Mouse (Mus musculus) E14TG2a.4 (cell line): ENCODE measurements around the gene Rprm.

Source experiments
- H3K27me3 ChIP-seq: 2 replicates; pipeline ENCODE4 v1.6.1; 2014; ENCODE audit warnings: low read length, control low read depth; ENCODE audit not compliant: insufficient read depth
- H3K36me3 ChIP-seq: 2 replicates; pipeline ENCODE4 v1.6.1; 2014; ENCODE audit warnings: low read length, control low read depth; ENCODE audit not compliant: insufficient read depth
- H3K4me1 ChIP-seq: replicated peaks from 2 replicates; pipeline ENCODE4 v1.6.1; 2014; ENCODE audit warnings: low read depth, low read length, control low read depth
- H3K4me3 ChIP-seq: replicated peaks from 2 replicates; pipeline ENCODE4 v1.5.1; 2014; ENCODE audit warnings: mild to moderate bottlenecking, low read length
- H3K9me3 ChIP-seq: 2 replicates; pipeline ENCODE4 v1.6.1; 2014; ENCODE audit warnings: low read length, control low read depth
- CTCF ChIP-seq: conservative IDR thresholded peaks from 2 replicates; pipeline ENCODE4 v1.5.1; 2014; ENCODE audit warnings: low read length
- NANOG ChIP-seq: IDR thresholded peaks from 2 replicates; pipeline ENCODE4 v1.6.1; 2014; ENCODE audit warnings: borderline replicate concordance, low read length, mixed read lengths
- POU5F1 ChIP-seq: IDR thresholded peaks from 2 replicates; pipeline ENCODE4 v1.6.1; 2014; ENCODE audit warnings: low read length, borderline replicate concordance

Gene Rprm

DNA sequence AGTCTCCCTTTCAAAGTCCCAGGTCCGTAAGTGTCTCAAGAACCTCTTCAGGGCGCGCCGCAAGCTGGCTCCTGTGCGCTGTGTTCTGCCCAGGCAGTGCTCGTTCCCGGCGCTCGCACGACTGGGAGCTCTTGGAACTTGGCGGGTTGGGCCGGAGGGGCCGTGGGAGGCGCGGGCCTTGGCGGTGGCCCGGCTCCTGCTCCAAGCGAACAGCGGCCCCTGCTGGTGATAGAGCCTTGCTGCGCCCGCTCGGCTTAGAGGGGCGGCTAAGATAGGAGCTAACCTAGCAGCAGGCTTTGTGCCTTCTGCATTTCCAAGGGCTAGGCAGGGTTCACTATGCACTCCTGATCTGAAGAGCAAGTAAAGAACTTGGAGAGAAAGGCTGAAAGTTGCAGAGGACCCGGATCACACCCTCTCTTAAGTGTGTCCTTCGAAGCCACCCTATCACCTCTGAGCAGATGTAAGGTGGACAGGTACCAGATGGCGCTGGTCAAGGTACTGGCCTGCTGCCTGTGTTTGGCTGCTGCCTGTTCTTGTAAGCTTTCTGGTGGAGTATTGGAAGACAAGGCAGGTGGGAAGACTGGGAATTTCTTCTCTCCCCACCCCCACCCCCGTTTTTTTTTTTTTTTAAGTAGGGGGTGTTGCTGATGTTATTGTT, at the start of gene Rprm:
TSS of gene Rprm (minus strand) at position 123 of the 658 bp plus-strand sequence.
- peaks cover 37% of the 10 kb centered on the region for H3K27me3 ChIP-seq
- H3K4me3 ChIP-seq, result peak within 1 kb of the TSS; percentile 77
- no peaks in the 10 kb centered on the region for H3K36me3 ChIP-seq
- TF ChIP-seq CTCF, result peak; percentile 42
- no peak for TF ChIP-seq POU5F1
- peaks cover 19% of the 10 kb centered on the region for H3K4me1 ChIP-seq
- H3K9me3 ChIP-seq, result peaks cover 19% of the 10 kb centered on the region

DNA sequence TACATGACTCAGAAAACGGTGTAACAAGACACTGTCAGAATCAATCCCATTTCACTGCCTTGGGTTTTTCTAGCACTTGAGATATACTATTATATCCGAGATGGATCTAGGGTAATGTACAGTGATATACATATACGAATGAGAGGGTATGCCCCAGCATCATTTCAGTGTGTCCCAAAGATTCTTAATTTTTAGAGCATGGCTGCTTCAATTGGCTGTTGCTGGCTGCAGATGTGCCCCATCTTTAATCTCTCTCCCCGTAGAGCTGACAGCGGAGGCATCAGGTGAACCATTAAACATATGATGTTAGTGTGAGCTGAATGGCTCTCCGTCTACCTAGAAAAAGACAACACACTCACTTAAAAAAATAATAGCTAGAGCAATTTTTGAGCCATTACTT, 34.0 kb upstream of the Rprm start:
- TF ChIP-seq POU5F1 (no peak), CTCF (no peak), NANOG (no peak)
- no peaks in the 10 kb centered on the region for H3K4me1 ChIP-seq
- no peaks in the 10 kb centered on the region for H3K27me3 ChIP-seq
- no peak overlapping the region for H3K4me3 ChIP-seq
- no peaks in the 10 kb centered on the region for H3K9me3 ChIP-seq
- no peaks in the 10 kb centered on the region for H3K36me3 ChIP-seq

DNA sequence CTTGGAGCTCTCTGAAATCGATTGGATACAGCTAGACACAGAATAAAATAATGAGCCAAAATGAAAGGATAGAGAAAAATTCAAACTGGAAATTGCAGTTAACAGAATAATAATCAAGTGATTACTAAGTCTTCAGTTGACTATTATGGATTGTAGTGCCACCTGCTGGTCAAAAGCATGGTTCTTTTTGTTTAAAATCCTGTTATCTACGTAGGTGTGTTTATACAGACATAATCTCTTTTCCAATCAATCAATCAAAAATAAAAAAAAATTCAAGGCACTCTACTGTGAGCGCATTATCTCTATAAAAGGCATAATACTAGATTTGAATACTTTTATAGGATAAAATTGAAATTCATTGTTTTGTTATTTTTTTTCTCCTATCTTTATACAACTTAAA, 33.5 kb upstream of the Rprm start:
- H3K9me3 ChIP-seq, result no peaks in the 10 kb centered on the region
- H3K4me1 ChIP-seq, result no peaks in the 10 kb centered on the region
- no peak for TF ChIP-seq NANOG
- TF ChIP-seq POU5F1, result no peak
- TF ChIP-seq CTCF, result peak; percentile 41
- H3K4me3 ChIP-seq, result no peak overlapping the region
- no peaks in the 10 kb centered on the region for H3K36me3 ChIP-seq
- no peaks in the 10 kb centered on the region for H3K27me3 ChIP-seq

DNA sequence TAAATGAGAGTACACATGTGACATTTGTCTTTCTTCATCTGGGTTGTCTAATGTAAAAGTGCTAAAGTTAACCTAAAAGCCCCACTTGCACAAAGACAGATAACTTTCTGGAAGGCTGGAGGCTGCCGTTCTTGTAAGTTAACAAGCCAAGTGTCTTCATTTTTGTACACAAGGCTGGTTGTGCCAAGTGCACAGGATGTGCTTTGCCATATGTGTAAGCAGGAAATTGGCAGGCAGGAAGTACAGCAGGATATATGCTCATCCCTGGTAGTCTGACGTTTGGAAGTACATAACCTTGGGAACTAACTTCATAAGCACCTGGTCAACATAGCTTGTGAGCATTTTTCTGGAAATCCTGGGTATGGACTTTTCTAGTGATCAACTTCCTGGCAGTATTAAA, 25.9 kb upstream of the Rprm start:
- H3K36me3 ChIP-seq, result no peaks in the 10 kb centered on the region
- H3K9me3 ChIP-seq, result peaks cover 2% of the 10 kb centered on the region
- no peak overlapping the region for H3K4me3 ChIP-seq
- TF ChIP-seq NANOG (no peak), CTCF (no peak), POU5F1 (no peak)
- H3K4me1 ChIP-seq, result no peaks in the 10 kb centered on the region
- no peaks in the 10 kb centered on the region for H3K27me3 ChIP-seq

DNA sequence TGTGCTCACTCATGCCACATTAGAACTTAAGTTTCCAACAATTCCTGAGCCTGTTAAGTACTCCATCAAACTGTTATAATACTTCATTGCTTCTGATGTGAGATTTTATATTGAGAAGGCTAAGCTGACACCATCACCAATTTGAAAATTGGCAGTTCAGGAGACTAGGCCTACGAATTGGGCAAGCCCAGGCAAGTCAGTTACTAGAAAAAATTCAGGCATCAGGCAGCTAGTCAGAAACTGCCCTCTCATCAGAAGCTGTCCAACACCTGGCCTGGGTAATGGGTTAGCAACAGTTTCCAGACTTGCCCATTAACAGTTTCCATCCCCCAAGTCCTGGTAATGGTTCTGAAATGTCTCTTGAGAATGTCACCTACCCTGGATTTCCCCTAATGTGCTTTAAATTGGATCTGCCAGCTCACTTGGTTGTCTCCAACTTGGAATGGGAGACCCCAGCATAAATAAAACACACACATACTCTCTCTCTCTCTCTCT, 20.9 kb upstream of the Rprm start:
- no peaks in the 10 kb centered on the region for H3K36me3 ChIP-seq
- H3K9me3 ChIP-seq, result peaks cover 10% of the 10 kb centered on the region
- H3K4me1 ChIP-seq, result peaks cover 3% of the 10 kb centered on the region; the same call in 1 of the 2 replicates
- no peak for TF ChIP-seq NANOG
- TF ChIP-seq POU5F1, result no peak
- TF ChIP-seq CTCF, result no peak
- H3K27me3 ChIP-seq, result no peaks in the 10 kb centered on the region
- H3K4me3 ChIP-seq, result no peak overlapping the region

DNA sequence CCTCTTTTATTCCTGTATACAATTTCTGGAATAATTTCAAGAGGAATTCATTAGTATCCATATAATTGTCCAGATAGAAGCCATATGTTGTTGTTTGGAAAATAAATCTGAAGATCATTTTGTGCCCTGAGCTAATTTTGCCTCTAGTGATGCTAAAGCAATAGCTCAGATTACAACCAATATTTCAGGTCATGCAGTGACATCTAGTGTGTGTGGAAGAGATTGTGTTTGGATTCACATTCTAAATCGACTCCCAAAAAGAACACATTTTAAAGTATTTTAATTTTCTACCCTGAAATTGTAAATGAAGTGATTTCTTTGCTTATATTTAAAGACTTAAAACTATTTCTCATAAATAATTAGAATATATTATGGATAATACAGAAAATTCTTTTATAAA, 14.6 kb upstream of the Rprm start:
- H3K4me1 ChIP-seq, result peaks cover 3% of the 10 kb centered on the region; the same call in 1 of the 2 replicates
- no peak for TF ChIP-seq CTCF
- no peak for TF ChIP-seq POU5F1
- TF ChIP-seq NANOG, result no peak
- H3K27me3 ChIP-seq, result no peaks in the 10 kb centered on the region
- peaks cover 11% of the 10 kb centered on the region for H3K9me3 ChIP-seq
- no peaks in the 10 kb centered on the region for H3K36me3 ChIP-seq
- no peak overlapping the region for H3K4me3 ChIP-seq

DNA sequence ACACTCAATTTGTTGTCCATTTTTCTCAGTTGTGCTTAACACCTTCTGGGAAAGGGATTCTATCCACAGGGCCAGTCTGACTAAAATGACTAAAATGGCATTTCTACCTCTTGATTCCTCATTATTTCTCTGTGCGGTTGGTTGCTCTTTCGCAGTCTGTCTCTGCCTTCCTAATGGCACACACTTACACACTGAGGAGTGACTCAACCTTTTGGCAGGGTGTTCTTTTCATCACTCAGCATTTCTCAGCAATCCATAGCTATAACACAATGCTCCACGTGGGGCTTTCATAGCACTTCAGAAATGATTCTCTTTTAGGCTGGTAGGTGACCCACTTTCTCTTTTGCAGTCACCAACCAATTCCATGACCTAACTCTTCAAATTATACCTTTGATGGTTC, 7.3 kb upstream of the Rprm start:
- Histone ChIP-seq H3K27me3 (no peaks in the 10 kb centered on the region), H3K9me3 (no peaks in the 10 kb centered on the region), H3K4me1 (no peaks in the 10 kb centered on the region), H3K36me3 (no peaks in the 10 kb centered on the region), H3K4me3 (no peak overlapping the region)
- TF ChIP-seq NANOG (no peak), CTCF (no peak), POU5F1 (no peak)

DNA sequence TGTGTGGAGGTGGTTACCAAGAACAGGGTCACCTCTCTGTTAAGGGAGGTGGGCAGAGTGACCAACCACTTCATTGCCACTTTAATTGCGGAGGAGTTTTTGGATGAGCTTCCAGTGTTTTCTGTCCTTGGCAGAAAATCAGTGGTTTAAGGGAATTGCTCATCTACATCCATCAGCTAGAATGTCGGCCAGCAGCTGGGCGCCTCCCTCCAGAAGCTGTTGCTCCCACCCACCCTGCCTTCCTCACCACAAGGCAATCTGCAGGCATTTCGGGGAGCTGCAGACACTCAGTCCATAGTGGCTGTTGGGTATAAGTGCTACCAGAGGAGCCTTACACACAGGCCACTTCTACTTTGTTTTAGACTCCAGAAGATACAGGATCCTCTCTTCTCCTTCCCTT, 902 bp upstream of the Rprm start:
- H3K9me3 ChIP-seq, result peaks cover 15% of the 10 kb centered on the region
- H3K4me3 ChIP-seq, result no peak overlapping the region
- H3K4me1 ChIP-seq, result peaks cover 19% of the 10 kb centered on the region
- peaks cover 33% of the 10 kb centered on the region for H3K27me3 ChIP-seq
- TF ChIP-seq POU5F1 (no peak), CTCF (no peak), NANOG (no peak)
- H3K36me3 ChIP-seq, result no peaks in the 10 kb centered on the region
